Mouse (Mus musculus): ENCODE results near the gene Mid1. TPM values are rescaled to one million over a fixed set of nuclear protein-coding genes. Genes with fewer than 3 reads are reported as not detected.
"Not testable (repeated sequence)": the region's sequence is repeated elsewhere in the genome, so short reads cannot be mapped to it uniquely, and the experiment has no call there.

The Mid1 gene
- polyA plus RNA-seq, 1 experiment: 54.0 TPM

GRCm38 (mm10) chrX:170013421-170013820, 328.4 kb downstream of the Mid1 start:
- H3K27me3 ChIP-seq (ENCODE audit: control insufficient read depth, insufficient read depth, insufficient read length); H3K4me2 ChIP-seq (ENCODE audit: low read depth); H3ac ChIP-seq (ENCODE audit: control insufficient read depth, insufficient read length); H3K4me3 ChIP-seq; H3K79me2 ChIP-seq (ENCODE audit: control insufficient read depth, insufficient read depth); H3K36me3 ChIP-seq (ENCODE audit: control insufficient read depth, insufficient read depth): not testable (repeated sequence)

- not testable (repeated sequence) for H3K27me3 ChIP-seq (ENCODE audit: control insufficient read depth, insufficient read depth, insufficient read length); H3K4me3 ChIP-seq; H3K36me3 ChIP-seq (ENCODE audit: control insufficient read depth, insufficient read depth); H3ac ChIP-seq (ENCODE audit: control insufficient read depth, insufficient read length); H3K4me2 ChIP-seq (ENCODE audit: low read depth); H3K79me2 ChIP-seq (ENCODE audit: control insufficient read depth, insufficient read depth)
Measured at GRCm38 (mm10) chrX:170014038-170014437, 329.0 kb downstream of the Mid1 start.

- peaks cover 13% of the 10 kb centered on the region for H3K36me3 ChIP-seq (ENCODE audit: control insufficient read depth, insufficient read depth)
- not testable (repeated sequence) for H3K27me3 ChIP-seq (ENCODE audit: control insufficient read depth, insufficient read depth, insufficient read length); H3K4me2 ChIP-seq (ENCODE audit: low read depth); H3K4me3 ChIP-seq; H3ac ChIP-seq (ENCODE audit: control insufficient read depth, insufficient read length); H3K79me2 ChIP-seq (ENCODE audit: control insufficient read depth, insufficient read depth)
Measured at GRCm38 (mm10) chrX:170015883-170016282, 330.9 kb downstream of the Mid1 start.

GRCm38 (mm10) chrX:170017333-170018245, 332.6 kb downstream of the Mid1 start:
- not testable (repeated sequence) for H3ac ChIP-seq (ENCODE audit: control insufficient read depth, insufficient read length); H3K79me2 ChIP-seq (ENCODE audit: control insufficient read depth, insufficient read depth); H3K27me3 ChIP-seq (ENCODE audit: control insufficient read depth, insufficient read depth, insufficient read length)
- peak overlapping the region; percentile 46 for H3K4me2 ChIP-seq (ENCODE audit: low read depth)
- peak; percentile 16 for TF ChIP-seq USF1 (IDR thresholded peaks at IDR 0.05; ENCODE audit: low read depth)
- H3K36me3 ChIP-seq (ENCODE audit: control insufficient read depth, insufficient read depth): peaks cover 13% of the 10 kb centered on the region
- peak overlapping the region; percentile 1 for H3K4me3 ChIP-seq

GRCm38 (mm10) chrX:170018571-170019218, 333.7 kb downstream of the Mid1 start:
- H3ac ChIP-seq (ENCODE audit: control insufficient read depth, insufficient read length); H3K4me2 ChIP-seq (ENCODE audit: low read depth); H3K27me3 ChIP-seq (ENCODE audit: control insufficient read depth, insufficient read depth, insufficient read length); H3K79me2 ChIP-seq (ENCODE audit: control insufficient read depth, insufficient read depth): not testable (repeated sequence)
- H3K4me3 ChIP-seq: peak overlapping the region; percentile 2
- peaks cover 13% of the 10 kb centered on the region for H3K36me3 ChIP-seq (ENCODE audit: control insufficient read depth, insufficient read depth)

- peak overlapping the region; percentile 2 for H3K4me3 ChIP-seq
- peak overlapping the region; percentile 13 for H3K4me2 ChIP-seq (ENCODE audit: low read depth)
- H3K36me3 ChIP-seq (ENCODE audit: control insufficient read depth, insufficient read depth): peaks cover 13% of the 10 kb centered on the region
- H3K27me3 ChIP-seq (ENCODE audit: control insufficient read depth, insufficient read depth, insufficient read length); H3K79me2 ChIP-seq (ENCODE audit: control insufficient read depth, insufficient read depth); H3ac ChIP-seq (ENCODE audit: control insufficient read depth, insufficient read length): not testable (repeated sequence)
Measured at GRCm38 (mm10) chrX:170019219-170019953, 334.4 kb downstream of the Mid1 start.

- Histone ChIP-seq H3K4me3 (peak overlapping the region; percentile 2), H3K4me2 (ENCODE audit: low read depth) (peak overlapping the region; percentile 13), H3K36me3 (ENCODE audit: control insufficient read depth, insufficient read depth) (peaks cover 13% of the 10 kb centered on the region)
- H3K27me3 ChIP-seq (ENCODE audit: control insufficient read depth, insufficient read depth, insufficient read length); H3ac ChIP-seq (ENCODE audit: control insufficient read depth, insufficient read length); H3K79me2 ChIP-seq (ENCODE audit: control insufficient read depth, insufficient read depth): not testable (repeated sequence)
Measured at GRCm38 (mm10) chrX:170019954-170020689, 335.1 kb downstream of the Mid1 start.

GRCm38 (mm10) chrX:170020690-170021050, 335.7 kb downstream of the Mid1 start:
- H3K4me3 ChIP-seq; H3ac ChIP-seq (ENCODE audit: control insufficient read depth, insufficient read length); H3K4me2 ChIP-seq (ENCODE audit: low read depth); H3K79me2 ChIP-seq (ENCODE audit: control insufficient read depth, insufficient read depth); H3K27me3 ChIP-seq (ENCODE audit: control insufficient read depth, insufficient read depth, insufficient read length): not testable (repeated sequence)
- peaks cover 13% of the 10 kb centered on the region for H3K36me3 ChIP-seq (ENCODE audit: control insufficient read depth, insufficient read depth)

GRCm38 (mm10) chrX:170021205-170021604, 336.2 kb downstream of the Mid1 start:
- peaks cover 13% of the 10 kb centered on the region for H3K36me3 ChIP-seq (ENCODE audit: control insufficient read depth, insufficient read depth)

GRCm38 (mm10) chrX:170021750-170022461, 336.9 kb downstream of the Mid1 start:
- not testable (repeated sequence) for H3ac ChIP-seq (ENCODE audit: control insufficient read depth, insufficient read length); H3K4me3 ChIP-seq; H3K79me2 ChIP-seq (ENCODE audit: control insufficient read depth, insufficient read depth); H3K27me3 ChIP-seq (ENCODE audit: control insufficient read depth, insufficient read depth, insufficient read length)
- Histone ChIP-seq H3K36me3 (ENCODE audit: control insufficient read depth, insufficient read depth) (peaks cover 13% of the 10 kb centered on the region), H3K4me2 (ENCODE audit: low read depth) (peak overlapping the region; percentile 18)

More at GRCm38 (mm10) chrX:170021205-170021604, 336.2 kb downstream of the Mid1 start:
- H3K79me2 ChIP-seq (ENCODE audit: control insufficient read depth, insufficient read depth); H3K4me2 ChIP-seq (ENCODE audit: low read depth); H3K4me3 ChIP-seq; H3K27me3 ChIP-seq (ENCODE audit: control insufficient read depth, insufficient read depth, insufficient read length); H3ac ChIP-seq (ENCODE audit: control insufficient read depth, insufficient read length): not testable (repeated sequence)

Data from myocyte (in vitro differentiated cells).